Mouse (Mus musculus) hindbrain, embryonic 11.5 days (tissue): ENCODE measurements around the gene Zfp109. TPM values are rescaled to one million over a fixed set of nuclear protein-coding genes. Genes with fewer than 3 reads are reported as not detected.
"Not testable (repeated sequence)": the region's sequence is repeated elsewhere in the genome, so short reads cannot be mapped to it uniquely, and the experiment has no call there.

Experiments
- ATAC-seq: fragments of 200-750 bp; cut with Nextera tagmentation; 2 replicates; pipeline ENCODE4 v1.8.0; 2017; ENCODE audit warnings: mild to moderate bottlenecking, moderate TSS enrichment, moderate library complexity; ENCODE audit not compliant: low FRiP score
- DNase-seq: peaks from one replicate; pipeline ENCODE4 v3.0.0-alpha.2; 2015; ENCODE audit warnings: low spot score
- H3K27ac ChIP-seq: fragments of 300-500 bp; sonication (generic); 2 replicates; pipeline ENCODE4 v1.5.1; 2014; ENCODE audit warnings: mild to moderate bottlenecking, low read depth, low read length
- H3K27me3 ChIP-seq: fragments of 300-500 bp; sonication (generic); 2 replicates; pipeline ENCODE4 v1.6.1; 2014; ENCODE audit warnings: mild to moderate bottlenecking, low read length, moderate library complexity, mixed read lengths; ENCODE audit not compliant: control insufficient read depth, insufficient read depth
- H3K36me3 ChIP-seq: fragments of 300-500 bp; sonication (generic); 2 replicates; pipeline ENCODE4 v1.6.1; 2014; ENCODE audit warnings: mild to moderate bottlenecking, low read length, moderate library complexity, mixed read lengths; ENCODE audit not compliant: control insufficient read depth, insufficient read depth
- H3K4me1 ChIP-seq: fragments of 300-500 bp; sonication (generic); replicated peaks from 2 replicates; pipeline ENCODE4 v1.6.1; 2014; ENCODE audit warnings: low read length, mixed read lengths; ENCODE audit not compliant: control insufficient read depth, insufficient read depth
- H3K4me2 ChIP-seq: fragments of 300-500 bp; sonication (generic); replicated peaks from 2 replicates; pipeline ENCODE4 v1.6.1; 2014; ENCODE audit warnings: mild to moderate bottlenecking, low read depth, low read length
- H3K4me3 ChIP-seq: fragments of 300-500 bp; sonication (generic); 2 replicates; pipeline ENCODE4 v1.5.1; 2014; ENCODE audit warnings: low read depth, low read length
- H3K9ac ChIP-seq: fragments of 300-500 bp; sonication (generic); 2 replicates; pipeline ENCODE4 v1.6.1; 2014; ENCODE audit warnings: low read depth, low read length
- H3K9me3 ChIP-seq: fragments of 300-500 bp; sonication (generic); 2 replicates; pipeline ENCODE4 v1.6.1; 2016; ENCODE audit warnings: low read length; ENCODE audit not compliant: control insufficient read depth
- WGBS: fragments of 180-500 bp; shearing (Covaris S2); extraction: QIAGEN DNeasy Blood & Tissue Kit; methylation state at CpG from one replicate; pipeline ENCODE4 v1.1.7; 2014; 5-methylcytosine and 5-hydroxymethylcytosine counted together
- polyA plus RNA-seq: library from polyadenylated mRNA; unstranded; fragments of >200 nt; fragmentation: Nextera tagmentation; extraction: Ambion mirVana; gene quantifications from 2 replicates; pipeline ENCODE4 v1.2.1, GENCODE M21; 2014

Gene Zfp109
- polyA plus RNA-seq = 4.9 and 6.1 TPM in 2 replicates

DNA sequence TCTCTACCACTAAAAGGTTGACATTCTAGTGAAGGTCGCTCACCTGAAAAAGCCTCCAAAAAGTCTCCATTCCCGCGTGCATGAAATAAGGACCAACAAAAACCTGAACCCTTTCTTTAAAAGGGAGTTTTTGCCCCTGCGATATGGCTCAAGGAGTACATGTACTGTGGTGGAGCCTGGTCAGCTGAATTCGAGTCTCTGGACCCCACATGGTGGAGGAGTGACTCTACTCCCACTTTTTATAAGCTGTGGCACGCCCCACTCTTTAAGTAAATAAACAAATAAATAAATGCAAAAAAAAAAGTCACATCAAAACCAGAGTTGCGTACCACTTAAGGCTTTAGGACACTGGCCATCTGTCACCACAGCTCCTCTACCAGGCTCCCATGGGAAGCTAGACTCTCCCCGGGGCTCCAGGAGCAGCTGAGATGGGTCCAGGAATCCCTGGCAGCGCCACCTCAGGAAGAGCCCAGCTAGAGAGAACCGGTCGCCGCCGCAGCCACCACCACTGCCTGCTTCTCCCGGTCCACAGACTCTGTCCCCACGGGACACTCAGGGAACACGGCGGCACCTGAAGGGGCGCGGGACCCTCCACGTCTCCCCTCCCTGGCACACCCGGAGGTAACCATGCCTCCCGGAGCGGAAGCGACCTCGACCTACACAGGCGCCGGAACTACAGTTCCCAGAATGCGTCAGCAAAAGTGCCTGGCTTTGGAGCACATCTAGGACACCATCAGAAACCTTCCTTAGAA is at the start of gene Zfp109:
Gene Zfp109 (minus strand): TSS at position 521 of the 752 bp plus-strand sequence.
- Histone ChIP-seq H3K27ac (no peak within 1 kb of the TSS), H3K27me3 (no peaks in the 10 kb centered on the region), H3K4me3 (peak within 1 kb of the TSS; percentile 74), H3K4me1 (no peaks in the 10 kb centered on the region), H3K9ac (peak within 1 kb of the TSS; percentile 77), H3K9me3 (no peaks in the 10 kb centered on the region), H3K36me3 (no peaks in the 10 kb centered on the region), H3K4me2 (peak within 1 kb of the TSS; percentile 66)
- DNase-seq = peak; percentile 80
- peak; percentile 94 for ATAC-seq
- WGBS = 5% methylated on average over 28 of the region's 28 CpGs

DNA sequence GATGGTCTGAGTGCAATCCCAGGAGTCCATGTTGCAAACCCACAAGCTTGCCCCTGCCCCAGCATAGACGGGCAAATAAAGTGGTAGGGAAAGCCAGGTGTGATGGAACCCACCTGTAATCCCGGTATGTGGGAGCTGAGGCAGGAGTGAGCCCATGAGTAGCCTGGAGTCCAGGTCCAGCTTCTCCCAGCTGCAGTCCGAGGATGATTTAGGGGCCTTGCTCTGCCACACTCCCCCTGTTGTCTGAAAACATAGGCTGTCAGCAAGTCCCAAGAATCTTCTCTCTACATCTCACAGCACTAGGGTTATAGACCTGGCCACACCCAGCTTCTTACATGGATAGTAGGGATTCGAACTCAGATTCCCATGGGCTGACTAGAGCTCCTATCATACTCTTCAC is 49.6 kb upstream of the Zfp109 start:
- no peak overlapping the region for H3K4me2 ChIP-seq
- 76% methylated on average over 4 of the region's 4 CpGs for WGBS
- ATAC-seq = no peak

DNA sequence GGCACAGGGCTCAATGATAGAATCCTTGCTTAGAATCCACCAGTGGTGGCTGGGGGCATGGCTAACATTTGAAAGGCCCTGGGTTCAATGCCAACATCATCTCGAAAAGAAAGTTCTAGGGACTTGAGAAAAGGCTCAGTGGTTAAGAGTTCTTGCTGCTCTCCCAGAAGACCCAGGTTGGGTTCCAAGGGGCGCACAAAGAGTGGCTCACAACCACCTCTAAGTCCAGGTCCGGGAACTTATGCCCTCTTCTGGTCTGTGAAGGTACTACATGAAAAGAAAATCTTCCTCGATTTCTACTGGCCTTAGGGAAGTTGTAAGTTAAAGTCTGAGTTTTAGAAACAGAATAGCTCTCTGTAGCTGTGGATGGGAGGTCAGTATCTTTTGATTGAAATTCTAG is 48.7 kb upstream of the Zfp109 start:
- no peak overlapping the region for H3K4me2 ChIP-seq
- ATAC-seq (no peak), DNase-seq (no peak)
- H3K4me3 ChIP-seq = no peak overlapping the region
- no peaks in the 10 kb centered on the region for H3K27me3 ChIP-seq
- H3K9me3 ChIP-seq = no peaks in the 10 kb centered on the region
- peaks cover 2% of the 10 kb centered on the region for H3K36me3 ChIP-seq
- H3K27ac ChIP-seq = no peak overlapping the region
- no peak overlapping the region for H3K9ac ChIP-seq
- no peaks in the 10 kb centered on the region for H3K4me1 ChIP-seq
- WGBS = 52% methylated on average over 4 of the region's 4 CpGs

More for the DNA sequence above, 49.6 kb upstream of the Zfp109 start:
- Histone ChIP-seq H3K27me3 (no peaks in the 10 kb centered on the region), H3K9ac (no peak overlapping the region), H3K27ac (no peak overlapping the region), H3K4me1 (no peaks in the 10 kb centered on the region), H3K36me3 (peaks cover 7% of the 10 kb centered on the region), H3K9me3 (no peaks in the 10 kb centered on the region), H3K4me3 (no peak overlapping the region)
- no peak for DNase-seq

DNA sequence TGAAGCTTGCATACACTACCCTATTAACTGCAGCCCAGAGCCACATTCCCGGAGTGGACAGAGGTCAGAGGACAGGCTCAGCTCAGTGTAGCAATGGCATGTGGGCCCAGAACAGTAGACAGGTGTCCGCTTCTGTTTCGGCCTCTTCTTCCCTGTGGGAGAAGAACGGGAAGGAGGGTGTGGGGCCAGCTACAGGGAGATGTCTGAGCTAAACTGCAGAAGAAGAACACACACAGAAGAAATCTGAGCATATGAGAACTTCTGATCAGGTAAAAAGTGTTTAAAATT is 43.4 kb upstream of the Zfp109 start:
- ATAC-seq = no peak
- Histone ChIP-seq H3K9ac (0 out of 2 replicates have a peak overlapping the region, but pooled peaks have one; percentile 7), H3K27me3 (no peaks in the 10 kb centered on the region), H3K4me1 (no peaks in the 10 kb centered on the region), H3K4me3 (no peak overlapping the region), H3K27ac (no peak overlapping the region), H3K9me3 (no peaks in the 10 kb centered on the region), H3K4me2 (no peak overlapping the region), H3K36me3 (no peaks in the 10 kb centered on the region)
- 65% methylated on average over 4 of the region's 4 CpGs for WGBS
- DNase-seq = no peak

DNA sequence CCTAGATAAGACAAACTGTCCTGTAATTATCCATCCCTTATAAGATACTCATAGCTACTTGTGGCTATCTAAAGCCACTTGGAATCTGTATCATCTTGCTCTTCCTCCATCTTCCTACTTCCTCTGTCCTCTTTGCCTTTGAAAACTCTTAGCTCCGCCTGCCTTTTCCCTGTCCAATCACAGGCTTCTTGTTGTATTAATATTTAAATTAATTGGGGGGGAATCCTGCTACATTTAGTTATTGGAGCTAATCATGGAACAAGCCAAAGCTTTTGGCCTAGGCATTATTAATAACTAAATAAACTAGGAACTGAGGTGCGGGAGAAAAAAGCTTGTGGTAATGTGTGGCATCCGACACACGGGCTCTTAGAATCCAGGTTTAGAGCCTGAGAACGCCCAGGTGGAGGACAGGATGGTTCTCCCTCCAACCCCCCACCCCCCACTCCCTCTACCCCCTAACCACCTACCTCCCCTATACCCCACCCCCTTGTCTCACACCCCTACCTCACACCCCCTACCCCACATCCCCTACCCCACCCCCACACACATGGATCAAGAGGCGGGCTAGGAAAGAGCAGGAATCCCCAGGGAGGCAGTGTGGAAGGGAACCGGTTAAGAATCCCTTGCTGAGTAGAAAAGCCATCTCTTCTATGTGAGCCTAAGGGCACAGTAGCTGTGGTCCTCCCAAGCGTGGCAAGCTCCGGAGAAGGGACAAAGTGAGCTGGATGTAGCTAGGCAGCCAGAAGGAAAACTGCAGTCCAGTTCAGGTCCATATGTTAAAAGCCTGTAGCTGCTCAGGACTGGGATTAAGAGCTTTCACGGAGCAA is 42.9 kb upstream of the Zfp109 start:
- H3K9me3 ChIP-seq = no peaks in the 10 kb centered on the region
- no peak overlapping the region for H3K27ac ChIP-seq
- no peaks in the 10 kb centered on the region for H3K36me3 ChIP-seq
- no peak overlapping the region for H3K9ac ChIP-seq
- H3K4me1 ChIP-seq = no peaks in the 10 kb centered on the region
- DNase-seq (no peak), ATAC-seq (no peak)
- H3K4me2 ChIP-seq = no peak overlapping the region
- no peaks in the 10 kb centered on the region for H3K27me3 ChIP-seq
- WGBS = 68% methylated on average over 10 of the region's 10 CpGs
- no peak overlapping the region for H3K4me3 ChIP-seq

DNA sequence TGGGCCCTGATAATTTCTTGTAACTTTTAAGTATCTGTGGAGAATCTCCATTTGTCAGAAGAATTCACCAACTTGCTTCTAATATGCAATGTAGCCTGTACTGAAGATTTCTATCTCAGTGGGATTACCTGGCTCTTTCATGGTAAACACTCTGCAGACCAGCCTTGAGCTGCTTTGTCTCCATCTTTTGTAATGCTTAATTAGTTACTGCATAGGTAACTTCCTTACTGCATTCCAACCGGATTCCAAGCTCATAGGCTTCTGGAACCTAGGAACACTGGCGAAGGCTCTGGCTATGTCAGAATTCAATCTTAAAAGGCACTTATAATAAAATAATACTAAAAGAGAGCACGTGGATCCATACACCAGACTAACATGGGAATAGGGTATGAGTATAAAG is 41.4 kb upstream of the Zfp109 start:
- not testable (repeated sequence) for H3K27ac ChIP-seq, H3K9ac ChIP-seq, H3K4me2 ChIP-seq, H3K9me3 ChIP-seq, H3K36me3 ChIP-seq, H3K27me3 ChIP-seq, DNase-seq, H3K4me1 ChIP-seq, H3K4me3 ChIP-seq, ATAC-seq
- 84% methylated on average over 3 of the region's 3 CpGs for WGBS

DNA sequence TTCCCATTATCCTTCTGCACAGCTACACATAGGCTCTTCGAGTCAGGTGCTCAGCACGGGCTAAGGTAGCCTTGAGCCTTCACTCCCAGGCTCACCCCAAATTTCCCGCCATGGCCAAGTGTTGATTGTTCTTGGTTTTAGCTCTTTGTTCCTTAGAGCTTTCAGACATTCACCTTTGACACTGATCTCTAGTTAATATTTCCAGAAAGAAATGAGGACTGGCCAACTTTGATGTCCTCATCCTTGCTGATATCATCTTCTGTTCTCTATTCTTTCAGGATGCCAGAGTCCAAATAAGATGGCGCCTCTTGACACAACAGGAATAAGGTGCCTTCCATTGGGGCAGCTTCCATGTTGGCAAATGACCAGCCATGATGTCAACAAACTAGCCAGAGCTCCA is 37.1 kb upstream of the Zfp109 start:
- Histone ChIP-seq H3K27ac (no peak overlapping the region), H3K4me1 (no peaks in the 10 kb centered on the region), H3K4me2 (no peak overlapping the region), H3K36me3 (peaks cover 5% of the 10 kb centered on the region; the same call in 1 of the 2 replicates), H3K27me3 (no peaks in the 10 kb centered on the region), H3K9me3 (no peaks in the 10 kb centered on the region), H3K4me3 (no peak overlapping the region), H3K9ac (no peak overlapping the region)
- no peak for DNase-seq
- WGBS = 83% methylated on average over 4 of the region's 4 CpGs
- ATAC-seq = no peak

DNA sequence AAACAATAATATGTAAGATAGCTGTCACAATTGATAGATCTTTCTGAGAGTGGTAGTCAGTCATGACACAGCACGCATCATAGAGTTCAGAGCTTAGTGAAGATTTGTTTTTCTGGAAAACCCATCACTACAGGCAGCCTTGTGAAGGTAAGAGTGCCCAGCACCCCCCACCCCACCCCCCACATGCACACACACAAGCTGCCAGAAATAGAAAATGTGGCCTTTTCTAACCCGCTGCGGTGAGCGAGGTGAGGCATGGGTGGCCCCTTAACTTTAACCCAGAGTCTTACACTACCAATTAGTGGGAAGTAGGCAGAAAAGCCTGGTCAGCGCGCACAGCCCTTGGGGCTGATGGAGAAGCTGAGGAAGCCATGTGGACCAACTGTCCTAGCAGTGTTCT is 33.8 kb upstream of the Zfp109 start:
- DNase-seq (no peak), ATAC-seq (no peak)
- Histone ChIP-seq H3K27ac (no peak overlapping the region), H3K9ac (no peak overlapping the region), H3K4me3 (no peak overlapping the region), H3K9me3 (no peaks in the 10 kb centered on the region), H3K4me1 (no peaks in the 10 kb centered on the region), H3K36me3 (peaks cover 5% of the 10 kb centered on the region; the same call in 1 of the 2 replicates), H3K27me3 (no peaks in the 10 kb centered on the region), H3K4me2 (no peak overlapping the region)
- WGBS = 98% methylated on average over 5 of the region's 6 CpGs
